Mouse (Mus musculus): ENCODE data around the gene Usf2. TPM values are rescaled to one million over a fixed set of nuclear protein-coding genes. Genes with fewer than 3 reads are reported as not detected.

Usf2 gene
- polyA plus RNA-seq, 1 experiment from 2014 or later = 25.1 TPM

Other genes with a start within 250 kb of the Usf2 start
- gene Atp4a, start 244.6 kb downstream of the Usf2 start, polyA plus RNA-seq (2016; fragmentation: Nextera tagmentation; extraction: Ambion mirVana) = 0.53 and 0.77 TPM in 2 replicates
- gene Tmem147, start 227.3 kb downstream of the Usf2 start, polyA plus RNA-seq (2016; fragmentation: Nextera tagmentation; extraction: Ambion mirVana) = 147 and 151 TPM in 2 replicates
- 0.36 and 0.59 TPM in 2 replicates for gene Gapdhs, start 213.1 kb downstream of the Usf2 start, polyA plus RNA-seq (2016; fragmentation: Nextera tagmentation; extraction: Ambion mirVana)
- 0.68 and 1.0 TPM in 2 replicates for gene Sbsn, start 205.3 kb downstream of the Usf2 start, polyA plus RNA-seq (2016; fragmentation: Nextera tagmentation; extraction: Ambion mirVana)
- not detected in 2 replicates for gene Dmkn, start 193.0 kb downstream of the Usf2 start, polyA plus RNA-seq (2016; fragmentation: Nextera tagmentation; extraction: Ambion mirVana)
- gene Krtdap, start 168.9 kb downstream of the Usf2 start, polyA plus RNA-seq (2016; fragmentation: Nextera tagmentation; extraction: Ambion mirVana) = not detected in 2 replicates
- gene Ffar2, start 133.0 kb downstream of the Usf2 start, polyA plus RNA-seq (2016; fragmentation: Nextera tagmentation; extraction: Ambion mirVana) = not detected in 2 replicates
- gene Ffar3, start 100.6 kb downstream of the Usf2 start, polyA plus RNA-seq (2016; fragmentation: Nextera tagmentation; extraction: Ambion mirVana) = not detected in 2 replicates
- gene Ffar1, start 95.2 kb downstream of the Usf2 start, polyA plus RNA-seq (2016; fragmentation: Nextera tagmentation; extraction: Ambion mirVana) = 0.05 TPM in 1 of 2 replicates, not detected in the other
- 0.08 and 0.27 TPM in 2 replicates for gene Cd22, start 76.5 kb downstream of the Usf2 start, polyA plus RNA-seq (2016; fragmentation: Nextera tagmentation; extraction: Ambion mirVana)
- gene Mag, start 41.9 kb downstream of the Usf2 start, polyA plus RNA-seq (2016; fragmentation: Nextera tagmentation; extraction: Ambion mirVana) = 0.32 and 0.39 TPM in 2 replicates
- not detected in 2 replicates for gene Hamp2, start 32.1 kb downstream of the Usf2 start, polyA plus RNA-seq (2016; fragmentation: Nextera tagmentation; extraction: Ambion mirVana)
- not detected in 2 replicates for gene Hamp, start 12.8 kb downstream of the Usf2 start, polyA plus RNA-seq (2016; fragmentation: Nextera tagmentation; extraction: Ambion mirVana)
- 33.1 and 33.4 TPM in 2 replicates for gene Lsr, start 16.7 kb upstream of the Usf2 start, polyA plus RNA-seq (2016; fragmentation: Nextera tagmentation; extraction: Ambion mirVana)
- 2.9 and 3.3 TPM in 2 replicates for gene Fam187b, start 17.0 kb upstream of the Usf2 start, polyA plus RNA-seq (2016; fragmentation: Nextera tagmentation; extraction: Ambion mirVana)
- 9.1 and 9.5 TPM in 2 replicates for gene Fxyd5, start 85.7 kb upstream of the Usf2 start, polyA plus RNA-seq (2016; fragmentation: Nextera tagmentation; extraction: Ambion mirVana)
- gene Fxyd7, start 94.7 kb upstream of the Usf2 start, polyA plus RNA-seq (2016; fragmentation: Nextera tagmentation; extraction: Ambion mirVana) = 0.55 and 3.1 TPM in 2 replicates
- gene Fxyd1, start 100.4 kb upstream of the Usf2 start, polyA plus RNA-seq (2016; fragmentation: Nextera tagmentation; extraction: Ambion mirVana) = 9.8 and 12.2 TPM in 2 replicates
- gene Lgi4, start 102.5 kb upstream of the Usf2 start, polyA plus RNA-seq (2016; fragmentation: Nextera tagmentation; extraction: Ambion mirVana) = 2.5 and 2.8 TPM in 2 replicates
- 7.5 and 8.8 TPM in 2 replicates for gene Fxyd3, start 119.9 kb upstream of the Usf2 start, polyA plus RNA-seq (2016; fragmentation: Nextera tagmentation; extraction: Ambion mirVana)
- 4.0 and 4.3 TPM in 2 replicates for gene Hpn, start 158.5 kb upstream of the Usf2 start, polyA plus RNA-seq (2016; fragmentation: Nextera tagmentation; extraction: Ambion mirVana)
- gene Scn1b, start 170.2 kb upstream of the Usf2 start, polyA plus RNA-seq (2016; fragmentation: Nextera tagmentation; extraction: Ambion mirVana) = 1.2 and 1.3 TPM in 2 replicates
- gene Gramd1a, start 199.1 kb upstream of the Usf2 start, polyA plus RNA-seq (2016; fragmentation: Nextera tagmentation; extraction: Ambion mirVana) = 96.1 and 102 TPM in 2 replicates

All from embryonic facial prominence, embryonic 10.5 days (tissue).